Mouse (Mus musculus): ENCODE results near the gene Tlr12. TPM values are rescaled to one million over a fixed set of nuclear protein-coding genes. Genes with fewer than 3 reads are reported as not detected.

Gene Tlr12
- polyA plus RNA-seq, 1 experiment from 2014 or later = 1.7 TPM

- Histone ChIP-seq H3K27me3 (no peaks in the 10 kb centered on the region), H3K9ac (no peak overlapping the region), H3K4me2 (no peak overlapping the region), H3K4me3 (no peak overlapping the region), H3K4me1 (replicated peaks) (no peaks in the 10 kb centered on the region), H3K9me3 (peaks cover 9% of the 10 kb centered on the region), H3K27ac (replicated peaks) (no peak overlapping the region), H3K36me3 (peaks cover 43% of the 10 kb centered on the region)
- ATAC-seq (ENCODE audit: low read depth) = no peak
- WGBS = 91% methylated on average over 4 of the region's 4 CpGs
Observed at GRCm38 (mm10) chr4:128575811-128576210, 42.6 kb downstream of the Tlr12 start.

Other genes starting within 250 kb of the Tlr12 start
- gene Zscan20, start 8.5 kb downstream of the Tlr12 start, polyA plus RNA-seq (2015; fragmentation: Nextera tagmentation; extraction: Ambion mirVana) = 4.1 and 4.6 TPM in 2 replicates
- gene Phc2, start 36.1 kb upstream of the Tlr12 start, polyA plus RNA-seq (2015; fragmentation: Nextera tagmentation; extraction: Ambion mirVana) = 82.2 and 101 TPM in 2 replicates
- gene A3galt2, start 136.7 kb upstream of the Tlr12 start, polyA plus RNA-seq (2015; fragmentation: Nextera tagmentation; extraction: Ambion mirVana) = 0.46 and 0.70 TPM in 2 replicates
- gene Zfp362, start 187.4 kb upstream of the Tlr12 start, polyA plus RNA-seq (2015; fragmentation: Nextera tagmentation; extraction: Ambion mirVana) = 37.5 and 43.1 TPM in 2 replicates

All from neural tube, embryonic 13.5 days (tissue).